Mouse (Mus musculus) MEL (cell line): Measurements from ENCODE around the gene Cep72. TPM values are rescaled to one million over a fixed set of nuclear protein-coding genes. Genes with fewer than 3 reads are reported as not detected.
A peak's percentile ranks its signal among the peaks of the same experiment; 100 is the strongest.

Source experiments
- DNase-seq: peaks from one replicate; pipeline ENCODE4 v3.0.0; 2011; ENCODE audit warnings: low read depth, low spot score
- H3K27ac ChIP-seq: 2 replicates; pipeline ENCODE4 v1.5.1; 2012; ENCODE audit warnings: low read depth, mild to moderate bottlenecking, control low read depth, low read length, moderate library complexity; ENCODE audit not compliant: control insufficient read depth
- H3K27me3 ChIP-seq, 2 experiments: fragments of 150-350 bp in 1 of 2; sonication (generic) in 1 of 2; 2 replicates each; pipeline ENCODE4 v1.6.1; 2012; ENCODE audit warnings: low read length in 2 of 2, mild to moderate bottlenecking in 2 of 2, improper control_type of control experiment in 1 of 2, moderate library complexity in 1 of 2; ENCODE audit not compliant: insufficient read depth in 2 of 2, control insufficient read depth in 1 of 2
- H3K36me3 ChIP-seq, 2 experiments: 2 replicates each; pipeline ENCODE4 v1.6.1; 2012 to 2014; ENCODE audit warnings: low read length in 2 of 2, improper control_type of control experiment in 1 of 2, inconsistent platforms in 1 of 2, mild to moderate bottlenecking in 1 of 2; ENCODE audit not compliant: insufficient read depth in 2 of 2, control insufficient read depth in 1 of 2
- H3K4me1 ChIP-seq, 2 experiments: fragments of 150-350 bp in 1 of 2; sonication (generic) in 1 of 2; 2 replicates each; pipeline ENCODE4 v1.6.1; 2012; ENCODE audit warnings: low read length in 2 of 2, improper control_type of control experiment in 1 of 2, mild to moderate bottlenecking in 1 of 2; ENCODE audit not compliant: insufficient read depth in 2 of 2, control insufficient read depth in 1 of 2
- H3K4me3 ChIP-seq, 2 experiments: fragments of 150-350 bp in 1 of 2; sonication (generic) in 1 of 2; 2 replicates each; pipeline ENCODE4 v1.5.1; 2012; ENCODE audit warnings: low read depth in 2 of 2, low read length in 2 of 2, mild to moderate bottlenecking in 2 of 2, moderate library complexity in 2 of 2, control low read depth in 1 of 2, improper control_type of control experiment in 1 of 2; ENCODE audit not compliant: control insufficient read depth in 1 of 2, insufficient read depth in 1 of 2
- H3K79me2 ChIP-seq: 2 replicates; pipeline ENCODE4 v1.6.1; 2012; ENCODE audit warnings: mild to moderate bottlenecking, low read length, moderate library complexity; ENCODE audit not compliant: control insufficient read depth, poor library complexity, insufficient read depth
- H3K9ac ChIP-seq: 2 replicates; pipeline ENCODE4 v1.6.1; 2012; ENCODE audit warnings: low read depth, mild to moderate bottlenecking, control low read depth, low read length, moderate library complexity; ENCODE audit not compliant: control insufficient read depth, poor library complexity, severe bottlenecking
- H3K9me3 ChIP-seq: fragments of 150-350 bp; sonication (generic); replicated peaks from 2 replicates; pipeline ENCODE4 v1.6.1; 2012; ENCODE audit warnings: mild to moderate bottlenecking, low read length, improper control_type of control experiment, moderate library complexity; ENCODE audit not compliant: insufficient read depth
- CHD1 ChIP-seq: IDR thresholded peaks from 2 replicates; pipeline ENCODE4 v1.6.1; 2012; ENCODE audit warnings: low read depth, mild to moderate bottlenecking, inconsistent platforms, low read length, improper control_type of control experiment
- E2F4 ChIP-seq: IDR thresholded peaks from 2 replicates; pipeline ENCODE4 v1.6.1; 2011; ENCODE audit warnings: low read depth, low read length, improper control_type of control experiment, borderline replicate concordance
- EP300 ChIP-seq, 2 experiments: IDR thresholded peaks; 2 replicates each; pipeline ENCODE4 v1.6.1; 2011; ENCODE audit warnings: improper control_type of control experiment in 2 of 2, low read length in 2 of 2, low read depth in 1 of 2, mild to moderate bottlenecking in 1 of 2
- ETS1 ChIP-seq: IDR thresholded peaks from 2 replicates; pipeline ENCODE4 v1.6.1; 2012; ENCODE audit warnings: low read depth, mild to moderate bottlenecking, inconsistent platforms, low read length, improper control_type of control experiment, moderate library complexity
- JUND ChIP-seq: IDR thresholded peaks from 2 replicates; pipeline ENCODE4 v1.6.1; 2011; ENCODE audit warnings: low read depth, mild to moderate bottlenecking, improper control_type of control experiment, low read length
- KAT2A ChIP-seq: conservative IDR thresholded peaks from 2 replicates; pipeline ENCODE4 v1.6.1; 2012; ENCODE audit warnings: low read depth, low read length, improper control_type of control experiment, inconsistent platforms
- MAFK ChIP-seq: IDR thresholded peaks from 2 replicates; pipeline ENCODE4 v1.6.1; 2011; ENCODE audit warnings: low read depth, mild to moderate bottlenecking, low read length, improper control_type of control experiment, borderline replicate concordance
- MAZ ChIP-seq: IDR thresholded peaks from 2 replicates; pipeline ENCODE4 v1.6.1; 2012; ENCODE audit warnings: low read depth, mild to moderate bottlenecking, inconsistent platforms, low read length, improper control_type of control experiment
- MXI1 ChIP-seq: IDR thresholded peaks from 2 replicates; pipeline ENCODE4 v1.6.1; 2011; ENCODE audit warnings: mild to moderate bottlenecking, low read depth, low read length, improper control_type of control experiment
- NELFE ChIP-seq: IDR thresholded peaks from 2 replicates; pipeline ENCODE4 v1.6.1; 2011; ENCODE audit warnings: low read depth, low read length, improper control_type of control experiment
- POLR2A ChIP-seq, 2 experiments: IDR thresholded peaks; 2 replicates each; pipeline ENCODE4 v1.6.1; 2011 to 2012; ENCODE audit warnings: low read length in 2 of 2, mild to moderate bottlenecking in 2 of 2, control low read depth in 1 of 2, improper control_type of control experiment in 1 of 2, low read depth in 1 of 2, moderate library complexity in 1 of 2; ENCODE audit not compliant: control insufficient read depth in 1 of 2, insufficient read depth in 1 of 2, poor library complexity in 1 of 2
- POLR2AphosphoS2 ChIP-seq: IDR thresholded peaks from 2 replicates; pipeline ENCODE4 v1.6.1; 2011; ENCODE audit warnings: low read length, improper control_type of control experiment
- POLR2AphosphoS5 ChIP-seq: IDR thresholded peaks from 2 replicates; pipeline ENCODE4 v1.6.1; 2012; ENCODE audit warnings: low read depth, borderline replicate concordance, mild to moderate bottlenecking, inconsistent platforms, low read length, moderate library complexity, mixed read lengths
- RAD21 ChIP-seq: IDR thresholded peaks from 2 replicates; pipeline ENCODE4 v1.6.1; 2011; ENCODE audit warnings: mild to moderate bottlenecking, low read depth, low read length, improper control_type of control experiment
- RCOR1 ChIP-seq: IDR thresholded peaks from 2 replicates; pipeline ENCODE4 v1.6.1; 2012; ENCODE audit warnings: low read depth, mild to moderate bottlenecking, inconsistent platforms, low read length, improper control_type of control experiment
- SIN3A ChIP-seq: IDR thresholded peaks from 2 replicates; pipeline ENCODE4 v1.6.1; 2012; ENCODE audit warnings: low read length, improper control_type of control experiment, inconsistent platforms
- SMC3 ChIP-seq: IDR thresholded peaks from 2 replicates; pipeline ENCODE4 v1.6.1; 2011; ENCODE audit warnings: low read depth, low read length, improper control_type of control experiment
- TCF12 ChIP-seq: IDR thresholded peaks from 2 replicates; pipeline ENCODE4 v1.6.1; 2014; ENCODE audit warnings: low read depth, mild to moderate bottlenecking, inconsistent platforms, low read length, improper control_type of control experiment, moderate library complexity
- ZC3H11A ChIP-seq: IDR thresholded peaks from 2 replicates; pipeline ENCODE4 v1.6.1; 2012; ENCODE audit warnings: low read depth, mild to moderate bottlenecking, inconsistent platforms, low read length, improper control_type of control experiment
- ZMIZ1 ChIP-seq: IDR thresholded peaks from 2 replicates; pipeline ENCODE4 v1.6.1; 2012; ENCODE audit warnings: low read depth, mild to moderate bottlenecking, inconsistent platforms, low read length, improper control_type of control experiment, moderate library complexity
- ZNF384 ChIP-seq: IDR thresholded peaks from 2 replicates; pipeline ENCODE4 v1.6.1; 2012; ENCODE audit warnings: low read depth, mild to moderate bottlenecking, inconsistent platforms, low read length, improper control_type of control experiment
- polyA plus RNA-seq, 2 experiments: library from polyadenylated mRNA; stranded (reverse) in 1 of 2; unstranded in 1 of 2; fragments of >175 nt in 1 of 2; fragments of >200 nt in 1 of 2; gene quantifications; 2 replicates each; pipeline versions ENCODE4 v1.2.1 to v1.2.4; 2012; ENCODE audit warnings: low replicate concordance in 2 of 2, low read depth in 1 of 2; ENCODE audit not compliant: insufficient read length in 2 of 2, insufficient read depth in 1 of 2, missing spikeins in 1 of 2
- total RNA-seq: library from RNA; depleted of rRNA; stranded (reverse); fragments of 300-350 nt; gene quantifications from 2 replicates; pipeline ENCODE4 v1.2.3, GENCODE M21; 2012

Cep72 gene
- total and polyA plus RNA-seq, 3 experiments, result 2.2 to 7.0 TPM; not detected in 1

- Histone ChIP-seq H3K36me3 (peaks cover 0 to 4% of the 10 kb centered on the region in 2 experiments; a peak in 2 of 4 replicates), H3K9me3 (no peaks in the 10 kb centered on the region), H3K9ac (0 out of 2 replicates have a peak overlapping the region, but pooled peaks have one; percentile 44), H3K4me3 (peak overlapping the region; percentile 75 to 98), H3K4me1 (no peaks in the 10 kb centered on the region), H3K79me2 (peaks cover 2% of the 10 kb centered on the region; the same call in 1 of the 2 replicates), H3K27me3 (no peaks in the 10 kb centered on the region), H3K27ac (no peak overlapping the region)
- TF ChIP-seq MAFK (no peak), RAD21 (no peak), POLR2AphosphoS5 (no peak), MXI1 (0 out of 2 replicates have a peak, but pooled peaks have one; percentile 8), ZNF384 (peak; percentile 58), ETS1 (0 out of 2 replicates have a peak, but pooled peaks have one; percentile 30)
- no peak for DNase-seq
These were observed 454 bp upstream of the Cep72 start for GRCm38 (mm10) chr13:74062378-74063128.

GRCm38 (mm10) chr13:74058081-74058480 is 4.0 kb downstream of the Cep72 start:
- DNase-seq, result no peak
- H3K36me3 ChIP-seq, result peaks cover 0 to 4% of the 10 kb centered on the region in 2 experiments; a peak in 2 of 4 replicates
- H3K79me2 ChIP-seq, result peaks cover 2% of the 10 kb centered on the region; the same call in 1 of the 2 replicates

GRCm38 (mm10) chr13:74056194-74056593 is 5.9 kb downstream of the Cep72 start:
- no peak overlapping the region for H3K9ac ChIP-seq
- no peaks in the 10 kb centered on the region for H3K9me3 ChIP-seq
- H3K27me3 ChIP-seq, result no peaks in the 10 kb centered on the region
- no peak overlapping the region for H3K4me3 ChIP-seq
- DNase-seq, result no peak
- H3K79me2 ChIP-seq, result no peaks in the 10 kb centered on the region
- no peak overlapping the region for H3K27ac ChIP-seq
- TF ChIP-seq ZMIZ1 (no peak), CHD1 (no peak), KAT2A (no peak), E2F4 (no peak), ZC3H11A (no peak), ETS1 (no peak), MAZ (no peak), NELFE (no peak), TCF12 (no peak), RCOR1 (no peak), SMC3 (no peak), RAD21 (no peak), JUND (no peak), ZNF384 (no peak)
- peaks cover 0 to 2% of the 10 kb centered on the region in 2 experiments; a peak in 1 of 4 replicates for H3K36me3 ChIP-seq
- H3K4me1 ChIP-seq, result no peaks in the 10 kb centered on the region

More at GRCm38 (mm10) chr13:74058081-74058480, 4.0 kb downstream of the Cep72 start:
- no peak overlapping the region for H3K4me3 ChIP-seq
- H3K27me3 ChIP-seq, result no peaks in the 10 kb centered on the region
- TF ChIP-seq CHD1, result no peak
- no peak for TF ChIP-seq POLR2AphosphoS2
- TF ChIP-seq SIN3A, result no peak
- TF ChIP-seq NELFE, result no peak
- no peak for TF ChIP-seq EP300 (IDR thresholded peaks at IDR 0.05; ENCODE audit: low read depth in 1 of 2, low read length in 2 of 2)
- TF ChIP-seq ZNF384, result no peak
- TF ChIP-seq RAD21, result no peak
- TF ChIP-seq POLR2A (IDR thresholded peaks at IDR 0.05; ENCODE audit: control insufficient read depth in 1 of 2, insufficient read depth in 1 of 2, low read depth in 1 of 2, low read length in 2 of 2, poor library complexity in 1 of 2), result no peak
- no peak for TF ChIP-seq ZC3H11A
- H3K27ac ChIP-seq, result no peak overlapping the region
- H3K4me1 ChIP-seq, result no peaks in the 10 kb centered on the region
- no peaks in the 10 kb centered on the region for H3K9me3 ChIP-seq
- H3K9ac ChIP-seq, result no peak overlapping the region
